Mouse (Mus musculus) kidney, adult 9 months (tissue): ENCODE results near the gene Alpl.

Experiments used
- DNase-seq: peaks from one replicate; pipeline ENCODE4 v3.0.0; 2022

Alpl gene

DNA sequence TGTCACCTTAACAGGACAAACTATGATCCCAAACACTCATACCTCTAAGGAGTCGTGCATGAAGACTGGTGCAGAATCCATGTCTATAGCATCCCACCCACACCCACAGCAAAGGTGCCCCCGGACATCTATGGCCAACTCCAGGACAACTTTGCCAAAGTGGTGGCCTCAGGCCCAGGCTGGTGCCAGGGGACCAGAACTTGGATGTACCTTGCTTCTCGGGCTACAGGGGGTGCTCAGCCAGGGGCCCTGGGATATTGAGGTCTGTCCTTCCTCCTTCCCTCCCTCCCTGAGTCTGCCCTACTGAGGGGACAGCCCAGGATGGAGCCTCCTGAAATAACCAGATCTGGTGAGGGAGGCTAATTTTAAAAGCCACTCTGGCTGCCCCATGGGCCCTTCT is 63.8 kb downstream of the Alpl start:
- DNase-seq, result no peak

DNA sequence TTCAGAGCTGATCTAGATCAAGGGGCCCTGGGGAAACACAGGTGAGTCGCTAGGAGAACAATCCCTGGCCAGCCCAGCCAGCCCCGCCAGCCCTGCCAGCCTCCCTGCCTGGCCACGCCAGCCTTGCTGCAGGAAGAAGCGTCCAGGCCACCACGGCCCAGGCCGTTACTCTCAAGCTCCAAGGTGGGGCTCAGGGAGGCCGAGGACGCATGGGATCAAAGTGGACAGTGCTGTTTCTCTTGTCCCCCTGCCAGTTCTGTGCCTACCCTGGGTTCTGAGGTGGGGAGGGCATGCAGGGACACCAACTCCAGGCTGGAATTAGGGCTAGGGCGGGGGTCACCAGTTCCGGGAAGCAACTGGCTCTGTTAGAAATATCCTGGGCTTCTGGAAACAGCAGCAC is 64.3 kb downstream of the Alpl start:
- DNase-seq, result no peak

DNA sequence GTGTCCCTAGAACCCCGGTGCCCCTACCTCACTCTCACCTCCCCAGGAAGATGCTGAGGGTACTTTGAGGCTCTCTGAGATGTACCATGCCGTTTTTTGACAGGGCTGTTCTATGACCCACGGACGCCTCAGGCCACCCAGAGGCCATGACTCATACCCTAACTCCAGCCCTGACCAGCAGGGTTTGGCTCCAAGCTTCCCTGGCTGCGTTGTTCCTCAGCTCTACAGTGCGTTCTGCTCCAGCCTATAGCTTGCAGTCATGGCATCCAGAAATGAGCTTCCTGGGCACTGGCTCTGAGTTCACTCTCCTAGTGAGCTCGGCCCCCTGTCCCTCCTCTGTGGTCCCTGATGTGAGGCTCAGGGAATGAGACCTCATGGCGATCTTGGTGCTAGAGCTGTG is 65.4 kb downstream of the Alpl start:
- DNase-seq, result no peak

- peak; percentile 90 for DNase-seq
Observed at GRCm38 (mm10) chr4:137730134-137730533, 66.0 kb downstream of the Alpl start.

DNA sequence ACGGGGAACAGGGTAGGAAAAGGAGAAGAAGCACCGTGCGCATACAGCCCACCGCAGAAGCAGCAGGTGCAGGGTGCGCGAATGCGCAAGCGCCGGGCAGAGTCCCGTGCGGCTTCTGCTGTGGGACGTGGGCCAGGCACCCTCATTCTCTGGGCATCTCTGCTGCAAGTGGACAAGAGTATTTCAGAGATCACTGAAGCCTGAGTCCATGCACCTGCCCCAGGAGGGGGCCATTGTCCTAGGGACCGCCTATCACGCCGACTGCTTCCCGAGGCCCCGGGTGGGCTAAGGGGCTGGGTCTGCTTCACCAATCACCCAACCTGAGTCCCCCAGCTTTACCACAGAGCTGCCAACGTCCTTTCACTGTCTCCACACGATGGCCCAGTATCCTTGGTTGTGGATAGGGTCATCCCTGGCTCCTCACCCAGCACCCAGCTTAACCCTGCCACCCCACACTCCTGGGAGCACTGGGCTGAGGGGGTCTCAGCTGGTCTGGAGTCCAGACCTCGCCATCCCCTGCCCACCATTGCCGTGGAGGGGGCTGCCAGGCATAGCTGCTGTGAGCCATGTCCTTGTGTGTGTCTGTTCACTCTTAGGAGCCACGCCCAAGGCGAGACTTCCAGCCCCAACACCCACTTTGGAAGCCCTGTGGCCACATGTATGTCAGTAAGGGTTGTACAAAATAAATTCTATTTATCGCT is 66.9 kb downstream of the Alpl start:
- no peak for DNase-seq

- DNase-seq, result no peak
Observed at GRCm38 (mm10) chr4:137728399-137729154, 67.6 kb downstream of the Alpl start.

DNA sequence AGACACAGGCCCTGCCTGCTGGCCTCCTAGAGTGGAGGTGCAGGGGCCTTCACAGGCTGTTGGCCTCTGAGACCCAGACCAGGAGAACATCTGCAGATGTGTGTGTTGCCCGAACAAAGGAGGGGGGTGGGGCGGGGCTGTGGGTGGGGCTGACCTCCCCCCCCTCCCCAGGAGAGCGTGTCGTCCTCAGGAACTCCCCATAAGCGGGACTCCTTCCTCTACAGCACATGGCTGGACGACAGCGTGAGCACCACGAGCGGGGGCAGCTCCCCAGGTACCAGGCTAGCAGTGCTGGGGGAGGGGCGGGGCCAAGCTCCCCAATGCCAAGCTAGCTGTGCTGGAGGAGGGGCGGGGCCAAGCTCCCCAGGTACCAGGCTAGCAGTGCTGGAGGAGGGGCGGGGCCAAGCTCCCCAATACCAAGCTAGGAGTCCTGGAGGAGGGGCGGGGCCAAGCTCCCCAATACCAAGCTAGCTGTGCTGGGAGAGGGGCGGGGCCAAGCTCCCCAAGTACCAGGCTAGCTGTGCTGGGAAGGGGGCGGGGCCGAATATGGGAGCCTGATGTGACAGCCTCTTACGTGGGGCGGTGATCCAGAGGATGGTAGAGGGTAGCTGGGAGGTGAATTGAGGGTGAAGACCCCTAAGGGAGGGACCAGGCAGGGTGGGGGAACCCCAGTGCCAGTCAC is 68.5 kb downstream of the Alpl start:
- DNase-seq, result peak; percentile 62

- DNase-seq, result no peak
Observed at GRCm38 (mm10) chr4:137726739-137727505, 69.3 kb downstream of the Alpl start.

DNA sequence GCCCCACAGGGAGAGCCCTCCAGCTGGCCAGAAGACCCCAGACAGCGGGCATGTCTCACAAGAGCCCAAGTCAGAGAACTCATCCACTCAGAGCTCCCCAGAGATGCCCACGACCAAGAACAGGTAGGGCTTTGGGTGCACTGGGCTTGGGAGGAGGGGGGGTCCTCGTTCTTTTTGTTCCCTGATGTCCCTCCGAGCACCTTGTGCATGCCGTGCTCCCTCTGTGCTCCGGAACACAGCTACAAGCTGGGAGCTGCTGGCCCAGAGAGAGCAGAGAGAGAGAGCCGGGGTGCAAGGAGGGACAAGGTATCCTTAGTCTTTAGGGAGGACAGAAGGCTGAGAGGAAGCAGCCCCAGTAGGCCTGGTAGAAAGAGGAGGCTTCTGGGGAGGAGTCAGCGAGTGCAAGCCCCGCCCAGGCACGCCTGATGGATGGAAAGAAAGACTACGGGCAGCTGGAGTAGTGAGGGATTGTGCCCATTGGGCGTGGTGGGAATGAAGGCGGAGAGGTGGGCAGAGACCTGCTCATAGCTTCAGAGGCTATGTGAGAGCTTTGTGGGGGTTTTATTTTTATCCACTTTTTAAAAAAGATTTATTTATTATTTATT is 70.5 kb downstream of the Alpl start:
- DNase-seq, result no peak

- DNase-seq, result peak; percentile 86
Observed at GRCm38 (mm10) chr4:137724766-137725165, 71.4 kb downstream of the Alpl start.

DNA sequence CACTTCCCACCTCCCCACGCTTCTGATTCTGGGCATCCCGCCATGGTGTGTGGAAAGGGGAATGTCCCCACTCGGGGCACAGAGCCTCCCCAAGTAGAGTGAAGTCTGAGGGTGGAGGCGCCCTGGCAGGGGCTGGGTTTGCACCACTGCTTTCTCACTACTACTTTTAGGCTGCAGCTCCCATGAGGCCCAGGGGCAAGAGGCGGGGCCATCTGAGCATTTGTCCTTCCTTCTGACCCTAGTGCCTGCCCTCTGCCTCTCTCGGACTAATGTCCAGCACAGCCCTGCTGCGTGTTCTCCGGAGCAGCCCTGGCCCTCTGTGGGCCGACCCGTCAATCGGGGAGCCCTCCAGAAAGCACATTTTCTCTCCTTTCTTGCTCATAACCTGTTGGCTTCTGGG is 72.0 kb downstream of the Alpl start:
- peak; percentile 90 for DNase-seq

GRCm38 (mm10) chr4:137723527-137723926 is 72.7 kb downstream of the Alpl start:
- DNase-seq, result no peak

GRCm38 (mm10) chr4:137722692-137723427 is 73.3 kb downstream of the Alpl start:
- DNase-seq, result peak; percentile 79

GRCm38 (mm10) chr4:137722230-137722629 is 74.0 kb downstream of the Alpl start:
- DNase-seq, result no peak

- DNase-seq, result no peak
Observed at GRCm38 (mm10) chr4:137721563-137721962, 74.6 kb downstream of the Alpl start.

DNA sequence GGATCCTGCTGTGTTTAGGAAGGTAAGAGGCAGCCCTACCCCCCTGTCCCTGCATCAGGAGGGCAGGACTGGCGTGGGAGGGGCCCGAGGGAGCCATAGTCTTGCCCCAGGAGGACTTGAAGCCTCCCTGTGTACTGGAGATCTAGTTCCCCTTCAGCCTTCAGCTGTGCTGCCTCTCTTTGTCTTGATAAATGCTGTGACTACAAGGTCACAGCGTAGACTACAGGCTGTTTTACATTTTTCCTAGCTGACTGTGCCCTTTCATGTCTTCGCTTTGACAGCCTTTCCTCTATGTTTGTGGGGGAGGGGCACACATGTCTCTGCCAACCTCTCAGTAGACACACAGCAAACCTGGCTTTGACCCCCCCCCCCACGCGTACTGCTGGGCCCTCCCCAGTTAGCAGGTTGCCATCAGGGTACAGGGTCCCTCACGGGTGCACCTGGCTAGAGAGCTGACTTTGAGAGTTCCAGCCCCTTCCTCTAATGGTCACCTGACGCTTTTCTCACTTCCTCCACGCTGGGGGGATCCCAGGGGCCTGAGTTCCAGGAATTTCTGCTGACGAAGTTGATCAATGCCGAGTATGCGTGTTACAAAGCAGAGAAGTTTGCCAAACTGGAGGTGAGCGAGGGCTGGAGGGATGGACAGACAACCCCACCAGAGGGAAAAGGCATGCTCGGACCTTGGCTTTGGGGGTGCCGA is 76.7 kb downstream of the Alpl start:
- DNase-seq, result no peak

DNA sequence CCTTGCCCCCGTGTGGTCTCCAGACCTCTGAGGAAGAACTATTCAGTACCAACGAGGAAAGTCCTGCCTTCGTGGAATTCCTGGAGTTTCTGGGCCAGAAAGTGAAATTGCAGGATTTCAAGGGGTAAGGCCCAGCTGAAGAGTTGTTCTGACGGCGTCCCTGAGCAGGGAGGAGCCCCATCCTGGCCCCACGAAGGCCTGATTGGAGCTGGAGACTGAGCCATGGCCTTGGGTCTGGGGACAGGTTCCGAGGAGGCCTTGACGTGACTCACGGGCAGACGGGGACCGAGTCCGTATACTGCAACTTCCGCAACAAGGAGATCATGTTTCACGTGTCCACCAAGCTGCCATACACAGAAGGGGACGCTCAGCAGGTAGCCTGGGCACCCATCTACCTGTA is 78.5 kb downstream of the Alpl start:
- no peak for DNase-seq

DNA sequence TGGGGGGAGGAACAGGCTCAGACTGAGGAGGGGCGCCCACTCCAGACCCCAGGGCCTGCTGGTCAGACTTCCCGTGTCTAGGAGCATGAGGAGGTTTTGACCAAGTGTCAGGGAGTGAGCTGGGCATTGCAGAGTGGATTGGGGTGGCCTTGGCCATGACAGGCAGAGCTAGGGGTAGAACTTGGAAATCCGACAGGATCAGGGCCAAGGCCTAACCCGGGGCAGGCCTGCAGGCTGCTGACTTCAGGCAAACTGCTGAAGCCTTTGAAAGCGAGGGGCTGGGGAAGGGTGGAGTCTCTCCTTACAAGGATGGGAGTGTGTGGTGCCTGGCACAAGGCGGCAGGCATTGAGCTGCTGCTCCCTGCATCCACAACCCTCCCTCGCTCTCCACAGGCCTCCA is 79.2 kb downstream of the Alpl start:
- no peak for DNase-seq

DNA sequence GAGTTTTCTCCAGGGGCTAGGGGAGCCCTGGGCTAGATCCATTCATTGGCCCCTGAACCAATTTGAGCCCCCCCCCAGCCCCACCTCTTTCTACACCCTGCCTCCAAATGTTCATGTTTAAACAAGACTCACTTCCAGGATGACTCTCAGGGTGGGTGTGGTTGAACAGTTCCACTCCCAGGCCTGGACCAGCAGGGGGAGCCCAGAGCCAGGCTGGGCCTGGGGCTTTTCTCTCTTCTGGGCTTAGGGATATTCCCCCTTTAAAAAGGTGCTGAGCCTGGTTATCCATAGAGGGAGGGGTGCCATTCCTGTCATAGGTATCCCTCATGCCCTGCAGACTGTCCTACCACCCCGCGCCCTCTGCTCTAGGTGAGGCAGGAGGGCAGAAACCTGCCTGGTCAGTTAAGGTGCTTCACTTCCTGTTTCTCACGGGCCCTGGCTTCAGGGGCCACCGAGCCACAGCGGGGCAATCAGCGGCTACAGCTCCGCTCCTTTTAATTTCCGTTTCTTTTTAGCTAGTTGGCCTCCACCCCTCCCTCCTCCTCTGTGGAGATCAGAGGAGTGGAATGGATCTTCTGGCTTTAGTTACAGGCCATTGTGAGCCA is 82.1 kb downstream of the Alpl start:
- no peak for DNase-seq

GRCm38 (mm10) chr4:137712963-137713362 is 83.2 kb downstream of the Alpl start:
- no peak for DNase-seq
